ENCODE assay signal across 8 mouse cellular contexts in genomic region chr2:156432874-156433868, GRCm38 (mm10). TPM values are rescaled to one million over a fixed set of nuclear protein-coding genes. Genes with fewer than 3 reads are reported as not detected.
A peak's percentile ranks its signal among the peaks of the same experiment; 100 is the strongest.
DNase-seq lines count a peak whose midpoint lies in the region; ATAC-seq and TF ChIP-seq lines count a peak whose summit lies in the region.

No protein-coding gene starts in this region.

- no peak for TF ChIP-seq POLR2A in kidney, adult 2 months (IDR thresholded peaks at IDR 0.05; ENCODE audit: low read depth, low read length)

- in situ Hi-C loops in Patski (cut with MboI; ENCODE audit: low pct_unique_long_range_greater_than_20kb) = no loop called here

- H3K27ac ChIP-seq in kidney, adult 2 months (ENCODE audit: insufficient read depth, low read depth, low read length) = peak overlapping the region; percentile 99

- no peaks in the 10 kb centered on the region for H3K36me3 ChIP-seq in kidney, adult 2 months (ENCODE audit: control insufficient read depth, insufficient read depth, low read length)

- H3K27me3 ChIP-seq in Patski = no peaks in the 10 kb centered on the region
- no peaks in the 10 kb centered on the region for H3K27me3 ChIP-seq in kidney, adult 2 months (replicated peaks; ENCODE audit: control insufficient read depth, insufficient read depth, low read length)

- H3K4me3 ChIP-seq in kidney, adult 2 months (ENCODE audit: insufficient read depth, low read depth, low read length) = peak overlapping the region; percentile 36

- DNase-seq in Patski (ENCODE audit: low read depth, low spot score) (peak; percentile 64), MN1 (ENCODE audit: low spot score) (no peak)
- peak; percentile 83 for DNase-seq in adrenal gland, postnatal 10 days
- peak; percentile 95 for DNase-seq in kidney, adult 2 months
- DNase-seq in lung, adult 18-20 months = peak; percentile 75 to 80
- DNase-seq in right cerebral cortex, adult 18-20 months = no peak
- DNase-seq in natural killer cell, adult 2 months (ENCODE audit: low spot score in 2 of 2) = no peak
- no peak for DNase-seq in c-Kit-positive CD71-positive TER-119-positive erythroid progenitor cells, embryonic 14.5 days (ENCODE audit: low spot score)

- TF ChIP-seq CTCF in Patski (IDR thresholded peaks at IDR 0.05) = no peak
- TF ChIP-seq CTCF in kidney, adult 2 months (conservative IDR thresholded peaks at IDR 0.05; ENCODE audit: insufficient read depth, insufficient read length, low read depth, low read length) = no peak

- peaks cover 41% of the 10 kb centered on the region for H3K4me1 ChIP-seq in kidney, adult 2 months (ENCODE audit: control insufficient read depth, insufficient read depth, low read length)

- CTCF ChIA-PET in Patski (lab: Charles Lee) = interaction anchor here (1.6 kb wide), 1 partner anchor 10 kb away, joined by 4 read pairs; no protein-coding TSS in a partner anchor

- POLR2A ChIA-PET in Patski (lab: Charles Lee) = interaction anchor here (1.0 kb wide), 1 partner anchor 10 kb away, joined by 3 read pairs; no protein-coding TSS in a partner anchor

- 21% methylated on average over 9 of the region's 9 CpGs for WGBS in kidney, adult 2 months

- peak; percentile 73 for ATAC-seq in Patski

RNA-seq across cellular contexts. Expression of gene Epb41l1, which starts 12.5 kb away (rescaled TPM):
- 39.7 TPM for polyA plus RNA-seq in Patski (2021)
- total RNA-seq in adrenal gland, postnatal 10 days (2021) = 10 to 100 TPM; 41.5 to 56.4 TPM
- 38.1 and 38.7 TPM in 2 replicates for polyA plus RNA-seq in kidney, adult 2 months (2012; rRNA removed)

Comparison
In these comparisons a context has a peak if more than half of its experiments do, and no peak if none do; other contexts are left out.
1. DNase-seq: peak in Patski (single experiment), adrenal gland, postnatal 10 days (single experiment), kidney, adult 2 months (single experiment) and lung, adult 18-20 months (2 of 2); none in right cerebral cortex, adult 18-20 months (single experiment), MN1 (single experiment), natural killer cell, adult 2 months (0 of 2) and c-Kit-positive CD71-positive TER-119-positive erythroid progenitor cells, embryonic 14.5 days (single experiment).